Mouse (Mus musculus): Measurements from ENCODE around the gene Lhx9.

Lhx9 gene

DNA sequence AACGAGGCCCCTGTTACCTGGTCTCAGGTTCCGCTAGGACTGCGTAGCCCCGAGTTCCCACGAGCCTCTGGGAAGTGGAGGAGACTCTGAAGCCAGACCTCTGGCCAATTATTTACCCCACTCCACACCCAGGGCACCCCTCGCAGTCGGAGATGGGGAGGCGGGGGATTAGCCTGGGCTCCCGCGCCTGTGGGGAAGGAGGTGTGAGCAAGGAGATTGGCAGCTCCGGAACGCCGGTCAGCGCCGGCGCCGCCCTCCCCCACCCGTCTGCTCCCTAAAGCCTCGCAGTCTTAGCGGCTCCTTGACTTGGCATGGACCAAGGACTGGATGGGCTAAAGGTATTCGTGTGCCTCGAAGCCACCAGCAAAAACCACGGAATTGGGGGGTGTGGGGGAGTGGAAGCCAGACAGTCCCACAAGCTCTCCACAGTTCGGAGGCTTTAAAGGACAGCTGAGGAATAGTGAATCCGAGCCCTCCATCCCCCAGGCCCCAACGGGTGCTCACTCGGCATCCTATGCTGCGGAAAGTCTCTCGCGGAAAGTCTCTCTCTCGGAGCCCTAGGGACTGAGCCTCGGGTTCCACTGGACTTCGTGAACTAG is at the start of gene Lhx9:
Gene Lhx9 (minus strand): TSS at position 67 of the 599 bp plus-strand sequence.
- peak in 1 of 2 experiments; percentile 53 for DNase-seq

DNA sequence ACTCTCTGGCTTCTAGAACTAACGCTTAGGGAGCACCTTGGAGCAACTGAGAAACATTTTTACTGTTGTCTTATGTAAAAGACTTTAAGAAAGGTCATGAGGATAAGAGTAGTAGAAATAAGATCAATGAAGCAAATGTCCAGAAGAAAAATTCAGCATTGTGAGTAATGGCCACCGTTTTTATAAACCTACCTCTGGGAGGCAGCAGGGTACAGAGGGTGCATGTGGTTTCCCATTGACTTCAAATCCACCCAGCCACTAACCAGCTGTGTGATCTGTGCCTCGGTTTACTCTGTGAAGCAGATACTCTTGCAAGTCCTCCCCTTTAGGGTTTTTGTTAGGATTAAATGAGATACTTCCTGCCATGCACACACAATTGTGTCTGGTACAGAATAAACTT is 47.7 kb upstream of the Lhx9 start:
- DNase-seq, result no peak

DNA sequence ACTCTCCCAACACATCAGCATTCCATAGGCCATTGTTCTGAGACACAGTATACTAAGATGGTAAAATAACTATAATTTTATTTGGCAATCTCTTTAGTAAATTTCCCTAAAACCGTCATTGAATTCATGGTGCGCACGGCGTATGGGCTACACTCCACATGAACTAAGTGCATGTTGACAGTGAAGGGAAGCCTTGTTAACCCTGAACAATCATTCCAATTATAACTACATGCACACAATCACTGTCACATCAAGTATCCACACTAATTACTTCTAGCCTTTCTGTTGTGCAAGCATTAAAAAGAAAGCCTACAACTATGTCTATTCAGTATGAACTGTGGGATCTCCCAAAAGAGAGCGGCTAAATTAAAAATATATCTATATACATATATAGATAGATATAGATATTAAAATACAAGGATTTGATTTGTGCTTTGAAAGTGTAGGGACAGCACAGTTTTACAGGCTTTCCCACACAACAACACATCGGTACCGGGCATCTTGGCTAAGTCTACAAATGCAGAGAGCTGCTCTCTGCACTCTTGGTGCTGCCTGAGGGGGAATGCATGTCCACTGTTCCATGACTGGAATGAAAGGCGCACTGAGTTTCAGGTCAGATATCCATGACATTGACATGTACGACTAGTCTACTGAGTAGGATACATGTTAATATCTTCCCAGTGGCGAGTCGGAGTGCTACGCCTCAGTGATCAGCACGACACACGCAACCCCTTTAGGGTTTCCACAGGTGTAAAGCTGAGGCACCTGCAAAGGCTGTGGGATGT is 29.3 kb upstream of the Lhx9 start:
- peak; percentile 6 to 14 for DNase-seq

DNA sequence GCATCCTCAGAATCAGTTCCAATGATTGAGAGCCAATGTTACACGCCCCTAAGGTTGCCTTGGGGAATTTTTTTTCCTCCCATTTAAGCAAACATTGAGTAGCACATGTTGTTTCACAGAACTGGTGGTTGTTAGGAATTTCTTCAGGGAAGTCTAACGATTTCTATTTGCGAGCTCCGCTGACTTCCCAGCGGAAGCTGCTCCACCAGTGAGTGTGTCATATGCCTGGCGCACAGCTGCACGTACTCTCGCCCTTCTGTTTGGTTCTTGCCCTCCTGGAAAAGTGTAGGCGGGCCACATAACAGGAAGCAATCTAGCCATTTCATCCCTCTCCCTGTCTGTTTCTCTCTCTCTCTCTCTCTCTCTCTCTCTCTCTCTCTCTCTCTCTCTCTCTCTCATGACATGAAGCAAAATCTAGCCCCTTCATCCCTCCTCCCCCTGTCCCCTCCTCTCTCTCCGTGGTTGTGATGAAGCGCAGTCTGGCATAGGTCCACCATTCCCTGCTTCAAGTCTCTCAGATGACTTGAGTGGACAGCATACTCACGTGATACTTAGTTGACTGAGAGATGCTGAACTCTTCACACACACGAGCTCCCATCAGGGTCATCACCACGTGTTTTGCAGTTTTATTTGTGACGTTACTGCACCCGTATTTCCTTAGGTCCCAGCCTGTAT is 28.1 kb upstream of the Lhx9 start:
- no peak for DNase-seq

DNA sequence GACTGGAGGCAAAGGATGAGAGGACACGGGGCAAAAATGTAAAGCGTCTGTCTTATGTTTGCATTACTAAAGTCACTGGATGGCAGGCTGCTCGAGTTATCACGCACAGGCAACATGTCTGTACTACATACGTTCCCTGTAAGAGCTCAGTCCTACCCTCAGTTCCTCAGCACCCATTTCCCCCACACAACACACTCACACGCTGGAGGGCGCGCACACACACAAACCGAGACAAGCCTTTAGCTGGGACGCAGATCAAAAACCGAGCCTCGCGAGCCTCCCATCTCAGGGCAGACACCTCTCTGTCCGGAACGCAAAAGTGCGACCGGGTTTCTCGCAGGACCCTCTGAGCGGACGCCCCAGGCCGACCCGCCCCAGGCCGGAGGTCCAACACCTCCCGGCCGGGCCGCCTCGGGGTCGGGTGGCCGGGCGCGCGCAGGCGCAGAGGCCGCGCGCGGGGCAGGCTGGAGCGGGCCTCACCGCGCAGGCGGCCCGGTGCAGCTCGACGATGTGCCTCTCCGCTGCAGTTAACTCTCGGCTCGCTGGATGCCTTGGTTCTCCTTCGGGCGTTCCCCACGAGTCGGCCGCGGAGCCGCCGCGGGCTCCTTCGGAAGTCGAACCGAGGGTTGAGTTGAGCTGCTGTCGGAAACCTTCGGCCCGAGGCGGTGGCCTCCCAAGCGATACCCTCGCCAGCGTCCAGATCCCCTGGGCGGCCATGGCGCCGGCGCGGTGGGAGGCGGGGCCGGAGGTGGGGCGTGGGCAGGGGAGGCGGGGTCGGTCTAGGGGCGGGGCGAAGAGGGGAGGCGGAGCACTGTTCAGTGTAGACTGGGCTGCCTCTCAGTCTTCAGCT is 7.9 kb upstream of the Lhx9 start, which contains the start of gene 2310009B15Rik:
Gene 2310009B15Rik (minus strand): TSS at position 752 of the 850 bp plus-strand sequence.
- peak; percentile 68 to 91 for DNase-seq

DNA sequence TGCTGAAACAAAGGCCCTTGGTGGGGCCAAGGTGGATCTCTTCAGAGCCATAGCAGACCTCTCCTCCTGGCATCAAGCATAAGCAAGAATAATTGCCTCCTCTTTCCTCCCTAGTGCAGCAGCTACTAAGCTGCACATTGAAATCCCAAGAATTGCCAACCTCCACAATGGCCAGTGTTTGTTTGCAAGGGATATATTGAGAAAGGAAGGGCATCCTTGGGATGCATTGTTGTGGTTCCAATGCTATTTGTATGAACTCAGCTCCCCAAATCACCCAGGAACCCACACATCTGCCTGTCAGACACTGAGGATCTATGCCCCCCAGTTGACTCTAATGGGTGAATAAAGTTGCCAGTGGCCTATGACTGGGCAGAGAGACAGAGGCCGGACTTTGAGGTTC is 2.4 kb upstream of the Lhx9 start:
- DNase-seq, result no peak

DNA sequence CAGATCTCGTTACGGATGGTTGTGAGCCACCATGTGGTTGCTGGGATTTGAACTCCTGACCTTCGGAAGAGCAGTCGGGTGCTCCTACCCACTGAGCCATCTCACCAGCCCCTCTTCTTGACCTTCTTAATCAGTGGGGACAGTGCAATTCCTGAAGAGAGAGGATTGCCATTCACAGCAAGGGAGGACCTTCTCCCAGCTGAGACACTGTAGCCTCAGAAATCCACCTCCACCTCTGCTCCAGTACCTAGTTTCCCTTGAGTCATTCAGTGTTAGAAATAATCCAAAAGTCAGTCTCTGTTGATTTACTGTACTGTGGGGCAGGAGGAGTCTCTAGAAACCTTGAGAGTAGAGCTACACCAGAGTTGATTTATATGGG is 1.8 kb upstream of the Lhx9 start:
- no peak for DNase-seq

DNA sequence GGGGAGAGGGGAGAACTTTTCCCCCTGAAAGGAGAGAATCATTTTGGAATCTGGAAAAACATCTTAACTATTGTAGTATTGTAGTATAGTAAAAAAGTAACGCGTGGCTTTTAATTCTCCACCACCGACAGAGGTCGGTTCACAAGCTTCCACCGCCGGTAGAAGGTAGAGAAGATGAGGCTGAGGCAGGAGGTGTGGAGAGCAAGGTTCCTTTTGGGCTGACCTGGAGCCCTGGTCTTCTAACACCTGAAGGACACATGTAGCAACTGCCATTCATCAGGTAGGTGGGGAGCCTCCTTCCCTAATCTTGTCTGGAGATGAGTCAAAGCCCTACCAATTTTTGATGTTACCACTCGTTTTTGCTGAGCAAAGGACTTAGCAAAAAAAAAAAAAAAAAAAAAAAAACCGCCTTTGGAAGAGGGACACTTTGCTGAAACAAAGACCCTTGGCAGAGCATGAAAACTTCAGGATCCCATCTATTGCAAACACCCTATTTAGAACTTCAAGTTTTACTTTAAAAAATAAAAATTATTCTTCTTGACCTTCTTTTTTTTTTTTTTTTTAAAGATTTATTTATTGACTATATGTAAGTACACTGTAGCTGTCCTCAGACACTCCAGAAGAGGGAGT is 1.3 kb upstream of the Lhx9 start:
- no peak for DNase-seq

DNA sequence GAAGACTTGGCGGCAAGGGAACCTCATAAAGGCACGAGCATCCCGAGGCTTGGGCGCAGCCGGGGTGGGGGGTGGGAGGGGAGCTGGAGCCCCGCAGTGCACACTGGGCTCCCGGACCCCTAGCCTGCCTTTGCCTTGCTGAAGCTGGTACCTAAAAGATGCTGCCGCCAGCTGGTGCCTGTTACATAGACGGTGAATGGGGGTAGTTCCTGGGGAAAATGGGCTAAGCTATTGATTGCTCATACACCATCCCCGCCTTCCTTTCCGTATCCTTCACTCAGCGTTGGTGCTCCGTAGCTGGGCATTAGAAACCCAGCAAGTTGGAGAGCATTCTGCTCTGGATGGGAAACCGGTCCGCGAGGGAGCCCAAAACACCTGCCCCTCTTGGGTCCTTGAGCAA is 351 bp downstream of the Lhx9 start:
- DNase-seq, result no peak

DNA sequence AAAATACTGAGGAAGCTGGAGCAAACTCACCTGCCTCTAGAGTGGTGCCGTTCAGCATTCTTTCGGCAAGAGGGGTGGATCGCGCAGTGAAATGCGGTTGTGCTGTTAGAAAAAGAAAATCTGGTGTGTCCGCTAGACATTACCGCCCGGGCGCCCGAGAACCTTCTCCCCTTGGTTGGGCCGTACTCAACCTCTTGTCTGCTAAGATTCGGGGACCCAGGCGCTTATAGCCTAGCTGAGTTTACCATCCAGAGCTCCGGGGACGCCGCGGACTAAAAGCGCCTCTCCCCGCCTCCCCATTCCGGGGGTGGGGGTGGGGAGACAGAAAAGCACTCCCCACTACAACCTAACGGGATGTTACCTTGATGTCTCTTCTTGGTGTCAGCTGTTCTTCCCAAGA is 1.2 kb downstream of the Lhx9 start:
- DNase-seq, result no peak

DNA sequence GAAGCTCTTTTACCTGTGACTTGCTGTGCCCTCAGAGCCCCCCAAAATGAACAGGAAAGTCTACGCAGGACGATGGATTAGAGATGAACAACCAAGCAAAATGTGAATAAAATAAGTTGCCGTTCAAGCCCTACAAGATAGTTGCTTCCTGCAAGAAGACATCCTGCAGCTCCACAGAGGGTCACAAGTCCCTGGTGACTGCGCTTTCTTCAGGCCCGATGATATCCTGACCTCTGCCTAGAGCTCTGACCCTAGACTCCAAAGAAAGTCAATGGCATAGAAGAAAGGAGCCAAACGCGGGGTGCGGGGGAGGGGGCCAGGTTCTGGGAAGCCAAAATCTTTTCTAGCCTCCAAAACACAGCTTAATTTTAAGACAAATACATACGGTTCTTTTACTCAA is 1.8 kb downstream of the Lhx9 start:
- DNase-seq, result no peak

DNA sequence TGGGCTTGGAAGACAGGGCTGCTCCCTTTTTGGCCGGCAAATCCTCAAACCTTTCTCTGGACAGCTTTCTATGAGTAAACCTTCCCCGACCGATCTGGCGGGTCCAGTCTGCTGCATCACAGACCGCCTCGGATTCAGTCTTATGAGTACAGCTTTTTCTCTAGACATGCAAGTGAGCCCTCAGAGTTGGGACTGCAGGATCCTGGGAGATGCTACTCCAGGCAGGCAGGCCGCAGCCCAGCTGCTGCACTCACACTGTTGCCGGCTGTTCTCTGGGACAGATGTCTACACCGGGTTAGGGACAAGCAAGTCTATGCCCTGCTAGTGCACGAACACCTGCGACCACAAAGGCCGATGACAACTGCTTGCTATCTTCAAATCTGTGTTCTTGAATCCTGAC is 2.2 kb downstream of the Lhx9 start:
- DNase-seq, result no peak

DNA sequence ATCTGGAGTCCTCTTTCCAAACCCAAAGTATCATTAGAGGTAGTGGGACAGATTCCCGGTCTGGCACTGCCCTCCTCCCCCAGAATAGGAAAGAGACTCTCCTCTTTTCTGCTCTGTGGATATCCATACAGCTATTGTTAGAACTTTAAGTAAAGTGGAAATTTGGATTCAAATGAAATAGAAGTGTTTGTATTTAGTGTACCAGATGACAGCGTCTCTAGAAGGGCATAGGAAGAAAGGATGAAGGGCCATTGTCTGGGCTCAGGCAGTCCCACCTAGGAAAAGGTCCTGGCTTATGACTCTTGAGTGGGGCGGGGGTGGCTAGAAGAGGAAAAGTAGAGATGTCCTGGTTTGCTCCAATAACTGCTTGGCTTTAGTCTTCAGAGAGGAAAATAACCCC is 2.9 kb downstream of the Lhx9 start:
- DNase-seq, result no peak

DNA sequence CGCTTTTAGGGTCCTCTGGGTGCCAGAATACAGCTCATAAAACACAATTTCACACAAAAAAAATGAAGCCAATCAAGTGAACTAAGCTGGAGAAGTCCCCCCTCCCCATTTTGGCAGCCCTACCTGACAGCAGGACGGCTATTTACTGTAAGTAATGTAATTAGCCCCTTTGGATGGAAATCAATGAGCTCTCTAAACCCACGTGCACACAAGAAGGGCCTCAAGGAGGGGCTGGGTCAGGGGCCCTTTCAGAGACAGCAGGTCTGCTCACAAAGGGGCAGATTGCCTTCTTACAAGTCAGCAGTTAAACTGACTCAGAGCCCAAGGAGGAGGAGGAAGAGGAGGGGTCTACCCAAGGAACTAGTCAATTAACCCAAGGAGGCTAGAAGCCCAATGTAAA is 4.2 kb downstream of the Lhx9 start:
- no peak for DNase-seq

DNA sequence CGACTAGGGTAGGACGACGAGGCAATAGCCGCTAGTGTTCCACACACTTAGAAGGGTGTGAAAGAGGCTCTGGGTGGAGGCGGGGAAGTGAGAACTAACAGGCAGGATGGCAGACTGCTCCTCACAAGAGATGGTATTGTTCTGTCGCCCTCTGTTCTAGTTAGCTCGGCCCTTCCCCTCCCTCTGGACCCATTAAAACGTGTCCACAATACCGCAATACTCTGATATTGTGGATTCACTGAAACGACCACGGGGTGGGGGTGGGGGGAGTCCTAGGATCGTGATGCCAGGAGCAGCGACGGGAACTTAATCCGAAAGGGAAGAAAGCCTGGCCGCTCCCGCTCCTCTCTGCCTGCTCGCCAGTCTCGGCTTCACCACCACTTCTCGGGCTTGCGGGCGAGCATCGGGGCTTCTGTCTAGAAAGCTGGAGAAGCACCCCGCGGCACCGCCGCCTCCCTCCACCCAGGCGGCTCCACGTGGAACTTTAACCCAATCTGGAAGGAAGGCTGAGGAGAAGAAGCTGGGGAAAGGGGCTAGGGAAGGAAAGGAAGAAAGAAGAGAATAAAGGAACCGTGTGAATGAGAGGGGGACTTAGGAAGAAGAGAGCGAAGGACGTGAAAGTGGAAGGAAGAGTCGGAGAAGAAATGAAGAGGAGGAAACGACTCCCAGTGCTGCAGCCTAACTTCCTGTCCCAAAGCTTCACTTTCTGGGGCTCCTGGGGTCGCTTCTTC is 4.9 kb downstream of the Lhx9 start:
- DNase-seq, result peak in 1 of 2 experiments; percentile 29

DNA sequence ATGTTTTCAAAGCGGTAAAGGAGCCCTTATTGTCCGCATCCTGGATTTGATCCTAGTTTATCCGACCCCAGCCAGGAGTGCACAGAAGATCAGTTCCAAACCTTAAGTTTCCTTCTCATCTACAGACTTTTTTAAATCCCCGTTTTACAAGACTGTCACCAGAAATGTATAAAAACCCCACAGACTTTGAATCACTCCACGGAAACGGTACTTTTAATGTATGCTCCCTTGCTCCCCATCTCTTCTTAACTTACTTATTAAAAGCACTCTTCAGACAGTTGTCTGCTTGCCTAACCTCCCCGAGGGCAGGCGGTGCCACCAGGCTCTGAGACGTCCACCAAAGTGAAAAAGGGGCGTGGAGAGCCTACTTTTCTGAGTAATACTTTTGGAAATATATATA is 5.6 kb downstream of the Lhx9 start:
- DNase-seq, result no peak

DNA sequence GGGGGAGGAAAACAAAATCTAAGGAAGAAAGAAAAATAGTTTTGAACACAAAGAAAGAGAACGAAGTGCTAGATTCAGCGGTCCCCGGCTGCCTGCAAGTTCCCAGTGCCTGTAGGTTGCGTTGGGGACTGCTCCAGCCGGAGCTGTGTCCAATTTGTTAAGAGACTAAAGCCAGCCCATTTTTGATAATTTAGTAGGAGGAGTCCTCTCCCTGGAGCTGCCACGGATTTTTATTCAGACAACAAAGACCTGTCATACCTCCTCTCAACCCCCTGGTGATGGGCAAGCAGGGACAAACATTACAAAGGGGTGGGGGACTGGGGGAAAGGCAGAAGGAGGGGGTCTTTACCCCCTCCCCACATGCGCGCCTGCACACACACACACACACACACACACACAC is 6.1 kb downstream of the Lhx9 start:
- DNase-seq, result peak in 1 of 2 experiments; percentile 34

DNA sequence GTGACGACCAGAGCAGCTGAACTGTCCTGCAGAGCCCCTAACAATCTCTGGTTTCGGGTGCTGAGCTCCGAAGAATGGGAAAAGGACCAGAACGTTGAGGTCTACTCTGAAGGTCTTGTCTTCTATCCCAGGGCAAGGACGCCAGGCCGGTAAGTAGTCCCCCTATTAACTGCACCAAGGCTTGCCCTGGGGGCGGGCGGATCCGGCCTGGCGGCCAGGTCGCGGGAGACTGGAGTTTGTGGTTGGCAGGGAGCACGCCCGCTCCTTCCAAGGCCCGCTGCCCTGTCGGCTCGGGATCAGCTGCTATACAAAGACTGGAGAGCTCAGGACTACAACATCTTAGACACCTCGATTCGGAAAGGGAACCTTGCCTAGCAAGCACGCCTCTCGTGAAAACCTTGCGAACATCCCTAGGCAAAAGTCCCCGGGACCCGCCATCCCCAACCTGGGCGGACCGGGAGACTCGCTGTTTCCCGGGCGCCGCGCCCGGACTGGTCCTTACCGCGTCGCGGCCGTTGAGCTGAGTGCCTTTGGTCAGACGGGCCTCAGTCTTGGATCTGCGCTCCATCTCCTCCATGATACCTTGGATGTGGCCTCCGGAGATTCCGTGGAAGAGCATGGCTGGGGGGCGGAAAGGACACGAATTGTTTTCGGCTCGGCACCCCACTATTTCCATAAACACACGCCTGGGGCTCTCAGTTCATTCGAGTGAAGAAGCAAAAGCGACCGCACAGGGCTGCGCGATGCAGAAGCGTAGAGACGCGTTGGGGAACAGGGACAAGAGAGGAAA is 6.9 kb downstream of the Lhx9 start:
- DNase-seq, result peak in 1 of 2 experiments; percentile 50

DNA sequence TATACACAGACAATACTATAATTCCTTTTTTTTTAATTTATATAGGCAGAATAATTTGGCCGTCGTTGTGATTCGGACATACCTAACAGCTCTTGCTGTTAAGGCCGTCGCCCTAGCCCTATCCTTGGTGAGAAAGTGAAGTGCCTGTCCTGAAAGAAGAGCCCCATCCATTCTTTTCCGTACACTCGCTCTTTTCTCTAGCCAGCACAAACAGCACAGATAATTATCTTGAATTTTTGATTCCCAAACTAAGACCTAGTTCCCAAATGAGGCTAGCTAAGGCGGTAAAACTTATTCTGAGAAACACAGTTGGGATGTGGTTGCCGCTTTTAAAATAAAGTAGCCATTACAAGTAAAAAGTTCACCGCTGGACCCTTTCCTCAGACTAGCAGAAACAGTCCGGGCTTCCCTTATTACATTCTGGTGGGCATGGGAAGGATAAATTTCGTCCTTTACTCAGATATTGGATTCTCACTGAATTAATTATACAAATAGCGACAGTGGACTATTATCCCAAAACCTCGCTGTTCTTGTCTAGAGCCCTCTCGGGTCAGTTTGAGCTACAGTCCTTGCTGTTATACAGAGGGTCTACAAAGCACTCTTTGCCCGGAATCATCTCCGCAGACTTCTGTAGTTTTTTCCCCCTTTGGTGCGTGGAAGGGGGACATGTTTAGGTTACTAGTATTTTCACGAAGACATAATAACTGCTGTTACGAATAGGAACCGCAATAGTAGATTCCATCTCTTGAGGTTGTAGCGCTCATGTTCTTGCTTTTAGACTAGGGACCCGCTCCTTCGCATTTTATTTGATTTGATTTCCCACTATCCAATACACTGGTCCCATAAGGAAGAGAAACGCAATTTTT is 7.7 kb downstream of the Lhx9 start:
- DNase-seq, result no peak

All from kidney, postnatal 36 days (tissue).